Mouse (Mus musculus) myocyte (in vitro differentiated cells): ENCODE measurements around the gene Hormad2.

Source experiments
- E2F4 ChIP-seq: IDR thresholded peaks from one replicate; pipeline ENCODE4 v1.6.1; 2011; ENCODE audit warnings: mild to moderate bottlenecking, control low read depth, moderate library complexity; ENCODE audit not compliant: insufficient read depth
- MAX ChIP-seq: IDR thresholded peaks from one replicate; pipeline ENCODE4 v1.6.1; 2011; ENCODE audit warnings: low read depth, mild to moderate bottlenecking, control low read depth
- MYOD1 ChIP-seq, 3 experiments: IDR thresholded peaks; one replicate each; pipeline ENCODE4 v1.6.1; 2011; ENCODE audit warnings: control low read depth in 2 of 3, low read depth in 2 of 3, mild to moderate bottlenecking in 2 of 3, moderate library complexity in 1 of 3; ENCODE audit not compliant: insufficient read length in 2 of 3, control insufficient read depth in 1 of 3
- POLR2A ChIP-seq: IDR thresholded peaks from one replicate; pipeline ENCODE4 v1.6.1; 2011; ENCODE audit warnings: low read depth, mild to moderate bottlenecking, control low read depth, moderate library complexity; ENCODE audit not compliant: insufficient read length
- POLR2AphosphoS2 ChIP-seq: IDR thresholded peaks from one replicate; pipeline ENCODE4 v1.6.1; 2011; ENCODE audit warnings: low read depth, control low read depth; ENCODE audit not compliant: insufficient read length
- SRF ChIP-seq: IDR thresholded peaks from one replicate; pipeline ENCODE4 v1.6.1; 2011; ENCODE audit warnings: low read depth; ENCODE audit not compliant: control insufficient read depth, insufficient read length
- TCF12 ChIP-seq: IDR thresholded peaks from one replicate; pipeline ENCODE4 v1.6.1; 2011; ENCODE audit warnings: mild to moderate bottlenecking, control low read depth; ENCODE audit not compliant: poor library complexity, insufficient read depth, severe bottlenecking
- USF1 ChIP-seq: IDR thresholded peaks from one replicate; pipeline ENCODE4 v1.6.1; 2011; ENCODE audit warnings: low read depth, mild to moderate bottlenecking, control low read depth, moderate library complexity

DNA sequence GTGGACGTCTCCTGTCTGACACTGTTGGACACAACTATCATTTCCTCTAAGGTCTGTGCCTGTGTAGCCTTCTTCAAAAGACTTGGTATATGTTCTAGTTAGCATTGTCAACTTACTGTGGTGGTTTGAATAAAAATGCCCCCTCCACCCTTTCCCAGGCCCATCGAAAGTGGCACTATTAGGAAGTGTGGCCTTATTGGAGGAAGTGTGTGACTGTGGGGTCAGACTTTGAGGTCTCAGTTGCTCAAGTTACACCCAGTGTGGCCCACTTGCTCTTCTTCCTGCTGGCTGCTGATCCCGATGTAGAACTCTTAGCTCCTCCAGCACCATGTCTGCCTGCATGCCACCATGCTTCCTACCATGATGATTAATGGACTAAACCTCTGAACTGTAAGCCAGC lies 112.7 kb downstream of the Hormad2 start:
- TF ChIP-seq POLR2A (no peak), POLR2AphosphoS2 (no peak), MAX (no peak), USF1 (no peak), TCF12 (no peak), E2F4 (no peak), MYOD1 (IDR thresholded peaks at IDR 0.05; ENCODE audit: control insufficient read depth in 1 of 3, insufficient read length in 2 of 3, low read depth in 2 of 3) (no peak), SRF (no peak)
